Mouse (Mus musculus): ENCODE results near the gene BC034090.

DNA sequence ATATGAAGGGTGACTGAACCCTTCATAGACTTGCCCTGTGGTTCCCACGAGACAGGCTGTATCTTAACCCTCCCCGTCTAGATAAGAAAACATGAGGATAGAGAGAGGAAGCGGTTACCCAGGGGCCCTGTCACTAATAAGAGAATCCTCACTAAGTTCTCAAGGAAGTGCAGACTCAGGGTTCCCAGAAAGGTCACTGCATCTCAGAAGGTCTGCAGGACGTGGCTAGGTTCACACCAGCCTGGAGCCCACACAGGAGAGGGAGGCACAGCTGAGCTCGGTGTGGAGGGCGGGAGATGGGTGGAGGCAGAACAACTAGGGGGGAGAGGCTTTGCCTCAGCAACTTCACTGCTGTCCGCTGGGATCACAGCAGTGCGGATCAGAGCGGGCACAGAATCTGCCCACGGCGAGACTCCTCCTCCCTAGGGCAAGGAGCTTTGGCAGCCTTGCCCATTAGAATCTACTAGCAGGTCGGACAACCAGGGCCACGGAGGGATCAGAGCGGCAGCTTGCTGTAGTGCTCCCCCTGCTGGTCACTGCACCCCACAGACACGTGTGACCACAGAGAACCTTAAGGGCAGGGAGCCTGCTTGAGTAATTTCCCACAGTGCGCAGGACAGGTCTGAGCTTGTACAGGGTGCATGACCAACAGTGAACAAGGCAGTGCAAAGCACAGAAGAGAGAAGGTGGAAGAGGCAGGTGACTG, 20.2 kb downstream of the BC034090 start:
- TF ChIP-seq CTCF (conservative IDR thresholded peaks at IDR 0.05; ENCODE audit: low read length) (peak; percentile 69), NANOG (IDR thresholded peaks at IDR 0.05; ENCODE audit: borderline replicate concordance, low read length) (no peak)
